Mouse (Mus musculus) embryonic facial prominence, embryonic 10.5 days (tissue): ENCODE data around the gene Miga2. TPM values are rescaled to one million over a fixed set of nuclear protein-coding genes. Genes with fewer than 3 reads are reported as not detected.
"Not testable (repeated sequence)": the region's sequence is repeated elsewhere in the genome, so short reads cannot be mapped to it uniquely, and the experiment has no call there.

Experiments used
- DNase-seq: peaks from one replicate; pipeline ENCODE4 v3.0.0-alpha.2; 2017; ENCODE audit warnings: low spot score
- H3K27ac ChIP-seq: fragments of 300-500 bp; sonication (generic); replicated peaks from 2 replicates; pipeline ENCODE4 v1.5.1; 2016; ENCODE audit warnings: mild to moderate bottlenecking
- H3K27me3 ChIP-seq: fragments of 300-500 bp; sonication (generic); replicated peaks from 2 replicates; pipeline ENCODE4 v1.6.1; 2016; ENCODE audit warnings: low read depth, mild to moderate bottlenecking; ENCODE audit not compliant: poor library complexity, severe bottlenecking
- H3K36me3 ChIP-seq: fragments of 300-500 bp; sonication (generic); replicated peaks from 2 replicates; pipeline ENCODE4 v1.6.1; 2016; ENCODE audit warnings: mild to moderate bottlenecking, moderate library complexity
- H3K4me1 ChIP-seq: fragments of 300-500 bp; sonication (generic); 2 replicates; pipeline ENCODE4 v1.6.1; 2016
- H3K4me3 ChIP-seq: fragments of 300-500 bp; sonication (generic); 2 replicates; pipeline ENCODE4 v1.5.1; 2016; ENCODE audit warnings: mild to moderate bottlenecking, moderate library complexity
- H3K9me3 ChIP-seq: fragments of 300-500 bp; sonication (generic); 2 replicates; pipeline ENCODE4 v1.6.1; 2016; ENCODE audit warnings: mild to moderate bottlenecking
- whole genome bisulfite sequencing: fragments of 180-500 bp; shearing (Covaris S2); methylation state at CpG from one replicate; pipeline ENCODE4 v1.1.7; 2016; 5-methylcytosine and 5-hydroxymethylcytosine counted together
- microRNA-seq: library from miRNA; unstranded; fragments of <30 nt; microRNA quantifications from one replicate; pipeline ENCODE4, GENCODE M21; 2017
- polyA plus RNA-seq: library from polyadenylated mRNA; unstranded; fragments of >200 nt; fragmentation: Nextera tagmentation; extraction: Ambion mirVana; gene quantifications from 2 replicates; pipeline ENCODE4 v1.2.1, GENCODE M21; 2016

Gene Miga2
- polyA plus RNA-seq, 1 experiment from 2014 or later: 30.8 TPM

DNA sequence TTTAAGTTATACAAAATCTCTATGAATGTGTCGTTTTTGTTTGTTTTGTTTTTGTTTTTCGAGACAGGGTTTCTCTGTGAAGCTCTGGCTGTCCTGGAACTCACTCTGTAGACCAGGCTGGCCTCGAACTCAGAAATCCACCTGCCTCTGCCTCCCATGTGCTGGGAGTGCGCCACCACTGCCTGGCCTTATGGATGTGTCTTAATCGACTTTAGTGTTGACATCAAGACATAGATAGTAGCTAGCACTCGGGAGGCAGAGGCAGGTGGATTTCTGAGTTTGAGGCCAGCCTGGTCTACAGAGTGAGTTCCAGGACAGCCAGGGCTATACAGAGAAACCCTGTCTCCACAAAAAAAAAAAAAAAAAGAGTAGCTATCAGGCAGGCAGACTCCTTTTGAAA lies 53.1 kb downstream of the Miga2 start:
- peaks cover 20% of the 10 kb centered on the region; the same call in 1 of the 2 replicates for H3K36me3 ChIP-seq
- H3K4me3 ChIP-seq: peak overlapping the region; percentile 87
- H3K4me1 ChIP-seq: peaks cover 58% of the 10 kb centered on the region
- H3K27ac ChIP-seq, DNase-seq, H3K9me3 ChIP-seq: not testable (repeated sequence)
- peaks cover 22% of the 10 kb centered on the region for H3K27me3 ChIP-seq
- WGBS: 82% methylated on average over 6 of the region's 6 CpGs

DNA sequence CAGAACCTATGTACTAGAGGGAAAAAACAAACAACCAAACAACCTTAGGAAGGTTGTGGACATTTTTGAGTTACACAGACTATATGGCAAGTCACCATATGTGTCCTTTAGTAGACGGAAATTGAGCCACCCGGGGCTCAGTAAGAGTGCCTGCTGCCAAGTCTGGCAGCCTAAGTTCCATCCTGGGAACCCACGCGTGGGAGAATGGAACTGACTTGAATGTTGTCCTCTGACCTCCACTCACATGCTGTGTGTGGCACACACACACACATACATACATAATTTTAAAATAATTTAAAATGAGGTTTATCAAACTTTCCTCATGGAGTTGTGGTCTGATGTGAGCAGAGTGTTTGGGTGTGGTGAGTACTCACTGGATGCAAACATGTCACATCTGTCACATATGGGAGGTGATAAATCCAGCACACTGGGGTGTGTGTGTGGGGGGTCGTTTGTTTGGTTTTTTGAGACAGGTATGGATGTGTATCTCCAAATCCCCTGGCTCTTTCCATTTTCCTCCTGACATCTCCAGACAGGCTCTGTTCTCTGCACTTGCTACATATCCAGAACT lies 53.6 kb downstream of the Miga2 start:
- H3K4me3 ChIP-seq: peak overlapping the region; percentile 87; the same call in 1 of the 2 replicates
- H3K9me3 ChIP-seq: no peaks in the 10 kb centered on the region
- H3K36me3 ChIP-seq: peaks cover 19% of the 10 kb centered on the region
- DNase-seq: no peak
- H3K4me1 ChIP-seq: peaks cover 58% of the 10 kb centered on the region
- 85% methylated on average over 5 of the region's 5 CpGs for WGBS
- peak overlapping the region; percentile 80; the same call in 1 of the 2 replicates for H3K27ac ChIP-seq
- H3K27me3 ChIP-seq: peaks cover 22% of the 10 kb centered on the region

DNA sequence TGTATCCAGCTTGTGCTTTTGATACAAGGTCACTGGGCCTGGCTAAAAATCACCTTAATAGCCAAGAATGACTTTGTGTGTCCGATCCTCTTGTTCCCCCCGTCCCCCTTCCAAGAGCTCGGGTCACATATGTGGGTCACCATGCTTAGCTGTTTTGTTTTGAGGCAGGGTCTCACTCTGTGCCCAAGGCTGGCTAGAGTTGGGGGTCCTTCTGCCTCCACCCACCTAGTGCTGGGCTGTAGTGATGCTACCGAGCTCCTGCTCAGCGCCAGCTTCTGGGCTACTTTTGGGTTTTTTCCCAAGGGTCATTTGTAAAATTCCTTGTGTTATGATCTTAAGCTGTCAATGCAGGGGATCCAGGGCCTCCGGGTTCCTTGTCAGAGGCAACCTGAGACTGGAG lies 54.2 kb downstream of the Miga2 start:
- WGBS: 73% methylated on average over 6 of the region's 6 CpGs
- Histone ChIP-seq H3K4me1 (peaks cover 54% of the 10 kb centered on the region), H3K36me3 (peaks cover 22% of the 10 kb centered on the region), H3K9me3 (no peaks in the 10 kb centered on the region), H3K27ac (peak overlapping the region; percentile 80), H3K4me3 (peak overlapping the region; percentile 38), H3K27me3 (peaks cover 17% of the 10 kb centered on the region)
- no peak for DNase-seq

DNA sequence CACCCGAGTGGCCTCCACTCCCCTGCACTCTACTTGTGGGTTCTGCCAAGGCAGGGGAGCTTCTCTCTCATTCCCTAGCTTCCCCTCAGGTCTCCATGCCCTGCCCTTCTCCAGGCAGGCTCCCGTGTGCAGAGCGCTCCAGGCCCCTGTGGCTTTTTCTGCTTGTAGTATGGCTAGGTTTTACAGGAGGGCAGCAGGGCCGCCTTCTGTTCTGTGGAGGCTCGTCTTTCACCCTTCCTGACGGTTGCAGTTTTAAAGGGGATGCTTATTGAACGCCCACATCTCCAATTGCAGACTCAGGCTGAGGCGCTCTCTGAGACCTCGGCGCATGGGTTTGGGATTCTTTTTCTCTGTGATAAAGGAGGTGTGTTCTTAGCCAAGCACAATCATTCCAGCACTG lies 55.1 kb downstream of the Miga2 start:
- WGBS: 27% methylated on average over 10 of the region's 10 CpGs

DNA sequence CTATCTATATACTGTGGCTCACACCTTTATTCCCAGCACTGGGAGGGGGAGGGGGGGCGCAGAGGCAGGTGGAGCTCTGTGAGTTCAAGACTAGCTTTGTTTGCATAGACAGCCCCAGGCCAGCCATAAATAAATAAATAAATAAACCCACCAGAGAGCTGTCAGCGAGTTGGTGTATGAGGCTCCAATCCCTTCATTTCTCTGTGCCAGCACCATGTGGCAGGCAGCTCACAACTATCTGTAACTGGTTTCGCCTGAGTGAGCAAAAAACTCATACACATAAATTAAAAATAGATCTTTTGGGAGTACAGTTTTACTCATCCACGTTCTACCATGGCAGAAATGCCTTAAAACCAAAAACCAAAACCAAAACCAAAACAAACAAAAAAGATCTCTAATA lies 57.4 kb downstream of the Miga2 start:
- no peak for DNase-seq
- Histone ChIP-seq H3K27ac (no peak overlapping the region), H3K9me3 (no peaks in the 10 kb centered on the region), H3K36me3 (peaks cover 30% of the 10 kb centered on the region), H3K4me1 (peaks cover 28% of the 10 kb centered on the region), H3K27me3 (no peaks in the 10 kb centered on the region), H3K4me3 (no peak overlapping the region)
- WGBS: 85% methylated on average over 4 of the region's 4 CpGs

More for the DNA sequence above, 55.1 kb downstream of the Miga2 start:
- H3K4me3 ChIP-seq: peak overlapping the region; percentile 38
- DNase-seq: peak; percentile 46
- H3K27me3 ChIP-seq: peaks cover 8% of the 10 kb centered on the region
- H3K4me1 ChIP-seq: peaks cover 45% of the 10 kb centered on the region
- H3K9me3 ChIP-seq: no peaks in the 10 kb centered on the region
- peaks cover 24% of the 10 kb centered on the region for H3K36me3 ChIP-seq
- peak overlapping the region; percentile 80 for H3K27ac ChIP-seq

DNA sequence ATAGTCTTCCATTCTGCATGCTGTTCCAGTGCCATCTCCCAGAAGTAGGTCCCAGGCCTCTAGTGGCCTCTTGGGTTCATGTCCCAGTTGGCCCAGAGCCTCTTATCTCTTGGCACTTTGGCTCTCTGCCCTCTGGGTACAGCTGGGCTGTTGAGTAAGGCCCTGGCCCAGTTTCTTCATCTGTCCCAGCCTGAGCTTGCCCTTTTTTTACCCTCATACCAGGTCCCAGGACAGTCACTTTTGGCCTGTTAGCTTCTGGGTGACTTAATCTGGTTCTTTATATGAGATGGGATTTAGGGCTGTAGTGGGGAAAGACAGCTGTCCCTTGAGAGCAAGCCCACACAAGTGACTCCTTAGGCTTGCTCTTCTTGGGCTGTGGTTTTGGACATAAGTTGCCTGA lies 65.1 kb downstream of the Miga2 start:
- Histone ChIP-seq H3K4me3 (no peak overlapping the region), H3K27ac (no peak overlapping the region), H3K9me3 (no peaks in the 10 kb centered on the region), H3K4me1 (no peaks in the 10 kb centered on the region), H3K27me3 (no peaks in the 10 kb centered on the region), H3K36me3 (peaks cover 83% of the 10 kb centered on the region)
- DNase-seq: no peak

Small RNAs within 50 kb of the gene (microRNA-seq; reads per million reads assigned to microRNA genes)
- gene Gm47292: not detected

Other genes starting within 250 kb of the Miga2 start
- 7.1 and 7.4 TPM in 2 replicates for gene Zer1, start 239.6 kb upstream of the Miga2 start, polyA plus RNA-seq
- gene Tbc1d13, start 230.5 kb upstream of the Miga2 start, polyA plus RNA-seq: 8.1 and 8.2 TPM in 2 replicates
- 18.3 and 19.9 TPM in 2 replicates for gene Endog, start 192.7 kb upstream of the Miga2 start, polyA plus RNA-seq
- gene Spout1, start 185.8 kb upstream of the Miga2 start, polyA plus RNA-seq: 95.4 and 98.5 TPM in 2 replicates
- gene Kyat1, start 158.4 kb upstream of the Miga2 start, polyA plus RNA-seq: 8.2 and 8.3 TPM in 2 replicates
- gene Lrrc8a, start 126.5 kb upstream of the Miga2 start, polyA plus RNA-seq: 46.5 and 47.5 TPM in 2 replicates
- gene Gm28035, start 123.7 kb upstream of the Miga2 start, polyA plus RNA-seq: 0.05 and 0.09 TPM in 2 replicates
- gene Phyhd1, start 98.0 kb upstream of the Miga2 start, polyA plus RNA-seq: 2.9 and 4.9 TPM in 2 replicates
- gene Gm28038, start 83.2 kb upstream of the Miga2 start, polyA plus RNA-seq: not detected in 2 replicates
- 23.9 and 24.0 TPM in 2 replicates for gene Dolk, start 77.9 kb upstream of the Miga2 start, polyA plus RNA-seq
- 68.0 and 76.6 TPM in 2 replicates for gene Nup188, start 77.8 kb upstream of the Miga2 start, polyA plus RNA-seq
- gene Sh3glb2, start 4.9 kb upstream of the Miga2 start, polyA plus RNA-seq: 84.8 and 85.6 TPM in 2 replicates
- 46.2 and 47.9 TPM in 2 replicates for gene Dolpp1, start 28.0 kb downstream of the Miga2 start, polyA plus RNA-seq
- 19.9 and 20.3 TPM in 2 replicates for gene Crat, start 51.6 kb downstream of the Miga2 start, polyA plus RNA-seq
- 161 and 162 TPM in 2 replicates for gene Ptpa, start 51.8 kb downstream of the Miga2 start, polyA plus RNA-seq
- gene Ier5l, start 110.0 kb downstream of the Miga2 start, polyA plus RNA-seq: 2.8 and 3.4 TPM in 2 replicates
- 0.44 and 0.86 TPM in 2 replicates for gene Cstad, start 230.8 kb downstream of the Miga2 start, polyA plus RNA-seq